Mouse (Mus musculus) lung, embryonic 15.5 days (tissue): ENCODE results near the gene Acad11. TPM values are rescaled to one million over a fixed set of nuclear protein-coding genes. Genes with fewer than 3 reads are reported as not detected.

Source experiments
- ATAC-seq: fragments of 200-750 bp; cut with Nextera tagmentation; 2 replicates; pipeline ENCODE4 v1.8.0; 2017; ENCODE audit warnings: moderate number of reproducible peaks, borderline replicate concordance; ENCODE audit not compliant: low FRiP score, low TSS enrichment; ENCODE audit errors: extremely low read depth
- H3K27ac ChIP-seq: fragments of 300-500 bp; sonication (generic); 2 replicates; pipeline ENCODE4 v1.5.1; 2015; ENCODE audit warnings: moderate library complexity, mild to moderate bottlenecking, inconsistent platforms
- H3K27me3 ChIP-seq: fragments of 300-500 bp; sonication (generic); 2 replicates; pipeline ENCODE4 v1.6.1; 2015; ENCODE audit warnings: inconsistent platforms
- H3K36me3 ChIP-seq: fragments of 300-500 bp; sonication (generic); 2 replicates; pipeline ENCODE4 v1.6.1; 2015; ENCODE audit warnings: inconsistent platforms
- H3K4me1 ChIP-seq: fragments of 300-500 bp; sonication (generic); 2 replicates; pipeline ENCODE4 v1.6.1; 2015; ENCODE audit warnings: inconsistent platforms
- H3K4me2 ChIP-seq: fragments of 300-500 bp; sonication (generic); 2 replicates; pipeline ENCODE4 v1.6.1; 2015; ENCODE audit warnings: inconsistent platforms, mild to moderate bottlenecking, moderate library complexity
- H3K4me3 ChIP-seq: fragments of 300-500 bp; sonication (generic); 2 replicates; pipeline ENCODE4 v1.5.1; 2015; ENCODE audit warnings: mild to moderate bottlenecking, inconsistent platforms
- H3K9ac ChIP-seq: fragments of 300-500 bp; sonication (generic); 2 replicates; pipeline ENCODE4 v1.6.1; 2015; ENCODE audit warnings: inconsistent platforms
- H3K9me3 ChIP-seq: fragments of 300-500 bp; sonication (generic); 2 replicates; pipeline ENCODE4 v1.6.1; 2016; ENCODE audit warnings: inconsistent platforms
- WGBS: fragments of 180-500 bp; shearing (Covaris S2); methylation state at CpG from one replicate; pipeline ENCODE4 v1.1.7; 2015; 5-methylcytosine and 5-hydroxymethylcytosine counted together
- polyA plus RNA-seq: library from polyadenylated mRNA; unstranded; fragments of >200 nt; fragmentation: Nextera tagmentation; extraction: Ambion mirVana; gene quantifications from 2 replicates; pipeline ENCODE4 v1.2.1, GENCODE M21; 2015

The Acad11 gene
- polyA plus RNA-seq, 1 experiment from 2014 or later, result 10.8 TPM

- Histone ChIP-seq H3K4me3 (no peak overlapping the region), H3K9ac (no peak overlapping the region), H3K9me3 (no peaks in the 10 kb centered on the region), H3K27me3 (no peaks in the 10 kb centered on the region), H3K4me2 (no peak overlapping the region), H3K27ac (no peak overlapping the region), H3K4me1 (no peaks in the 10 kb centered on the region), H3K36me3 (peaks cover 28% of the 10 kb centered on the region)
- WGBS, result 75% methylated on average over 4 of the region's 4 CpGs
- ATAC-seq, result no peak
Measured at GRCm38 (mm10) chr9:104043676-104044075, 19.5 kb upstream of the Acad11 start.

- Histone ChIP-seq H3K36me3 (peaks cover 87% of the 10 kb centered on the region), H3K9ac (no peak overlapping the region), H3K27me3 (no peaks in the 10 kb centered on the region), H3K4me3 (no peak overlapping the region), H3K4me1 (no peaks in the 10 kb centered on the region), H3K9me3 (no peaks in the 10 kb centered on the region), H3K4me2 (no peak overlapping the region), H3K27ac (no peak overlapping the region)
- WGBS, result 93% methylated on average over 6 of the region's 6 CpGs
- no peak for ATAC-seq
Measured at GRCm38 (mm10) chr9:104051028-104051427, 12.1 kb upstream of the Acad11 start.

- under 1% methylated on average over 59 of the region's 59 CpGs for WGBS
- ATAC-seq, result peak; percentile 74
- peak within 1 kb of the TSS; percentile 76 for H3K27ac ChIP-seq
Measured at GRCm38 (mm10) chr9:104062430-104063243, 540 bp upstream of the Acad11 start, which contains the start of gene Uba5. Gene Uba5, minus strand, starts transcription at chr9:104063134.

GRCm38 (mm10) chr9:104064571-104064970 is 1.4 kb downstream of the Acad11 start:
- no peak overlapping the region for H3K4me2 ChIP-seq
- no peaks in the 10 kb centered on the region for H3K9me3 ChIP-seq
- peaks cover 13% of the 10 kb centered on the region for H3K36me3 ChIP-seq
- no peak for ATAC-seq
- 18% methylated on average over 1 of the region's 1 CpGs for WGBS
- H3K4me3 ChIP-seq, result no peak overlapping the region
- H3K4me1 ChIP-seq, result peaks cover 18% of the 10 kb centered on the region
- no peak overlapping the region for H3K9ac ChIP-seq
- no peak overlapping the region for H3K27ac ChIP-seq
- no peaks in the 10 kb centered on the region for H3K27me3 ChIP-seq

More at GRCm38 (mm10) chr9:104062430-104063243, 540 bp upstream of the Acad11 start, which contains the start of gene Uba5:
- Histone ChIP-seq H3K9me3 (no peaks in the 10 kb centered on the region), H3K9ac (peak within 1 kb of the TSS; percentile 86), H3K4me3 (peak within 1 kb of the TSS; percentile 99), H3K36me3 (peaks cover 22% of the 10 kb centered on the region), H3K4me2 (peak within 1 kb of the TSS; percentile 89), H3K27me3 (no peaks in the 10 kb centered on the region), H3K4me1 (peaks cover 18% of the 10 kb centered on the region)

GRCm38 (mm10) chr9:104070241-104070640 is 7.1 kb downstream of the Acad11 start:
- WGBS, result 66% methylated on average over 4 of the region's 4 CpGs
- H3K4me1 ChIP-seq, result no peaks in the 10 kb centered on the region
- no peaks in the 10 kb centered on the region for H3K27me3 ChIP-seq
- no peak for ATAC-seq
- H3K27ac ChIP-seq, result no peak overlapping the region
- no peaks in the 10 kb centered on the region for H3K9me3 ChIP-seq
- no peak overlapping the region for H3K4me2 ChIP-seq
- H3K4me3 ChIP-seq, result no peak overlapping the region
- no peaks in the 10 kb centered on the region for H3K36me3 ChIP-seq
- H3K9ac ChIP-seq, result no peak overlapping the region

GRCm38 (mm10) chr9:104070863-104071604 is 7.9 kb downstream of the Acad11 start:
- WGBS, result 67% methylated on average over 8 of the region's 8 CpGs
- no peak overlapping the region for H3K4me3 ChIP-seq
- H3K27me3 ChIP-seq, result no peaks in the 10 kb centered on the region
- ATAC-seq, result no peak
- H3K9me3 ChIP-seq, result no peaks in the 10 kb centered on the region
- no peak overlapping the region for H3K27ac ChIP-seq
- no peak overlapping the region for H3K4me2 ChIP-seq
- H3K36me3 ChIP-seq, result no peaks in the 10 kb centered on the region
- no peak overlapping the region for H3K9ac ChIP-seq
- H3K4me1 ChIP-seq, result no peaks in the 10 kb centered on the region

- H3K27me3 ChIP-seq, result no peaks in the 10 kb centered on the region
- WGBS, result 64% methylated on average over 2 of the region's 2 CpGs
- no peak overlapping the region for H3K27ac ChIP-seq
- H3K4me2 ChIP-seq, result no peak overlapping the region
- H3K4me3 ChIP-seq, result no peak overlapping the region
- no peak for ATAC-seq
- no peaks in the 10 kb centered on the region for H3K4me1 ChIP-seq
- H3K9me3 ChIP-seq, result no peaks in the 10 kb centered on the region
- no peaks in the 10 kb centered on the region for H3K36me3 ChIP-seq
- H3K9ac ChIP-seq, result no peak overlapping the region
Measured at GRCm38 (mm10) chr9:104075808-104076207, 12.6 kb downstream of the Acad11 start.

GRCm38 (mm10) chr9:104078780-104079179 is 15.6 kb downstream of the Acad11 start:
- WGBS, result 95% methylated on average over 1 of the region's 1 CpGs
- H3K4me3 ChIP-seq, result no peak overlapping the region
- H3K4me2 ChIP-seq, result no peak overlapping the region
- H3K36me3 ChIP-seq, result no peaks in the 10 kb centered on the region
- H3K9me3 ChIP-seq, result no peaks in the 10 kb centered on the region
- no peak overlapping the region for H3K9ac ChIP-seq
- no peaks in the 10 kb centered on the region for H3K4me1 ChIP-seq
- no peak for ATAC-seq
- no peaks in the 10 kb centered on the region for H3K27me3 ChIP-seq
- H3K27ac ChIP-seq, result no peak overlapping the region

GRCm38 (mm10) chr9:104079379-104079778 is 16.2 kb downstream of the Acad11 start:
- Histone ChIP-seq H3K4me2 (no peak overlapping the region), H3K27me3 (no peaks in the 10 kb centered on the region), H3K36me3 (no peaks in the 10 kb centered on the region), H3K9me3 (no peaks in the 10 kb centered on the region), H3K4me3 (no peak overlapping the region), H3K9ac (no peak overlapping the region), H3K4me1 (no peaks in the 10 kb centered on the region), H3K27ac (no peak overlapping the region)
- 44% methylated on average over 5 of the region's 5 CpGs for WGBS
- no peak for ATAC-seq

GRCm38 (mm10) chr9:104080038-104080437 is 16.9 kb downstream of the Acad11 start:
- WGBS, result 70% methylated on average over 3 of the region's 3 CpGs

GRCm38 (mm10) chr9:104085730-104086429 is 22.7 kb downstream of the Acad11 start:
- no peak for ATAC-seq
- H3K4me1 ChIP-seq, result peaks cover 10% of the 10 kb centered on the region
- 58% methylated on average over 4 of the region's 4 CpGs for WGBS

More at GRCm38 (mm10) chr9:104080038-104080437, 16.9 kb downstream of the Acad11 start:
- no peaks in the 10 kb centered on the region for H3K4me1 ChIP-seq
- H3K9ac ChIP-seq, result no peak overlapping the region
- no peak for ATAC-seq
- no peaks in the 10 kb centered on the region for H3K9me3 ChIP-seq
- no peaks in the 10 kb centered on the region for H3K36me3 ChIP-seq
- H3K4me3 ChIP-seq, result no peak overlapping the region
- H3K27me3 ChIP-seq, result no peaks in the 10 kb centered on the region
- H3K4me2 ChIP-seq, result no peak overlapping the region
- H3K27ac ChIP-seq, result no peak overlapping the region

More at GRCm38 (mm10) chr9:104085730-104086429, 22.7 kb downstream of the Acad11 start:
- Histone ChIP-seq H3K9ac (no peak overlapping the region), H3K27me3 (no peaks in the 10 kb centered on the region), H3K4me2 (no peak overlapping the region), H3K36me3 (no peaks in the 10 kb centered on the region), H3K9me3 (no peaks in the 10 kb centered on the region), H3K4me3 (no peak overlapping the region), H3K27ac (no peak overlapping the region)
